Mouse (Mus musculus) embryonic facial prominence, embryonic 15.5 days (tissue): Measurements from ENCODE around the gene Akr7a5. TPM values are rescaled to one million over a fixed set of nuclear protein-coding genes. Genes with fewer than 3 reads are reported as not detected.

Experiments used
- ATAC-seq: fragments of 200-750 bp; cut with Nextera tagmentation; 2 replicates; pipeline ENCODE4 v1.8.0; 2017; ENCODE audit warnings: low read depth, moderate TSS enrichment; ENCODE audit not compliant: insufficient number of reproducible peaks, low FRiP score, low TSS enrichment
- H3K27ac ChIP-seq: fragments of 300-500 bp; sonication (generic); replicated peaks from 2 replicates; pipeline ENCODE4 v1.5.1; 2015; ENCODE audit warnings: mild to moderate bottlenecking, inconsistent platforms
- H3K27me3 ChIP-seq: fragments of 300-500 bp; sonication (generic); 2 replicates; pipeline ENCODE4 v1.6.1; 2015; ENCODE audit warnings: inconsistent platforms
- H3K36me3 ChIP-seq: fragments of 300-500 bp; sonication (generic); 2 replicates; pipeline ENCODE4 v1.6.1; 2015; ENCODE audit warnings: mild to moderate bottlenecking, inconsistent platforms
- H3K4me1 ChIP-seq: fragments of 300-500 bp; sonication (generic); 2 replicates; pipeline ENCODE4 v1.6.1; 2015; ENCODE audit warnings: inconsistent platforms
- H3K4me2 ChIP-seq: fragments of 300-500 bp; sonication (generic); replicated peaks from 2 replicates; pipeline ENCODE4 v1.6.1; 2015; ENCODE audit warnings: mild to moderate bottlenecking, inconsistent platforms
- H3K4me3 ChIP-seq: fragments of 300-500 bp; sonication (generic); replicated peaks from 2 replicates; pipeline ENCODE4 v1.5.1; 2015; ENCODE audit warnings: mild to moderate bottlenecking, inconsistent platforms
- H3K9ac ChIP-seq: fragments of 300-500 bp; sonication (generic); 2 replicates; pipeline ENCODE4 v1.6.1; 2015; ENCODE audit warnings: inconsistent platforms
- H3K9me3 ChIP-seq: fragments of 300-500 bp; sonication (generic); replicated peaks from 2 replicates; pipeline ENCODE4 v1.6.1; 2016; ENCODE audit warnings: inconsistent platforms
- WGBS: fragments of 180-500 bp; shearing (Covaris S2); methylation state at CpG from one replicate; pipeline ENCODE4 v1.1.7; 2015; 5-methylcytosine and 5-hydroxymethylcytosine counted together
- polyA plus RNA-seq: library from polyadenylated mRNA; unstranded; fragments of >200 nt; fragmentation: Nextera tagmentation; extraction: Ambion mirVana; gene quantifications from 2 replicates; pipeline ENCODE4 v1.2.1, GENCODE M21; 2015

Akr7a5 gene
- polyA plus RNA-seq, 1 experiment from 2014 or later = 94.1 TPM

- no peak for ATAC-seq
- Histone ChIP-seq H3K27ac (no peak overlapping the region), H3K36me3 (no peaks in the 10 kb centered on the region), H3K9ac (no peak overlapping the region), H3K4me2 (no peak overlapping the region), H3K27me3 (peaks cover 8% of the 10 kb centered on the region; the same call in 1 of the 2 replicates), H3K9me3 (no peaks in the 10 kb centered on the region), H3K4me3 (no peak overlapping the region), H3K4me1 (peaks cover 4% of the 10 kb centered on the region; the same call in 1 of the 2 replicates)
- 72% methylated on average over 7 of the region's 9 CpGs for WGBS
These were observed 24.2 kb downstream of the Akr7a5 start for GRCm38 (mm10) chr4:139334631-139335295.

GRCm38 (mm10) chr4:139335507-139335906, 25.0 kb downstream of the Akr7a5 start:
- Histone ChIP-seq H3K27me3 (peaks cover 8% of the 10 kb centered on the region; the same call in 1 of the 2 replicates), H3K27ac (no peak overlapping the region), H3K36me3 (no peaks in the 10 kb centered on the region), H3K4me1 (peaks cover 4% of the 10 kb centered on the region; the same call in 1 of the 2 replicates), H3K9me3 (no peaks in the 10 kb centered on the region), H3K4me2 (no peak overlapping the region), H3K4me3 (no peak overlapping the region), H3K9ac (no peak overlapping the region)
- ATAC-seq = no peak
- WGBS = 64% methylated on average over 7 of the region's 7 CpGs

- Histone ChIP-seq H3K4me1 (peaks cover 4% of the 10 kb centered on the region; the same call in 1 of the 2 replicates), H3K4me3 (peak overlapping the region; percentile 21), H3K9ac (no peak overlapping the region), H3K27ac (no peak overlapping the region), H3K4me2 (peak overlapping the region; percentile 41), H3K27me3 (peaks cover 8% of the 10 kb centered on the region; the same call in 1 of the 2 replicates), H3K36me3 (no peaks in the 10 kb centered on the region), H3K9me3 (no peaks in the 10 kb centered on the region)
- WGBS = 19% methylated on average over 24 of the region's 24 CpGs
- no peak; the same call in 1 of the 2 replicates for ATAC-seq
These were observed 26.4 kb downstream of the Akr7a5 start for GRCm38 (mm10) chr4:139336822-139337483.

- H3K36me3 ChIP-seq = no peaks in the 10 kb centered on the region
- no peak overlapping the region for H3K4me2 ChIP-seq
- H3K4me3 ChIP-seq = no peak overlapping the region
- ATAC-seq = no peak
- H3K4me1 ChIP-seq = peaks cover 4% of the 10 kb centered on the region; the same call in 1 of the 2 replicates
- no peak overlapping the region for H3K27ac ChIP-seq
- WGBS = 59% methylated on average over 33 of the region's 33 CpGs
- no peaks in the 10 kb centered on the region for H3K9me3 ChIP-seq
- H3K9ac ChIP-seq = no peak overlapping the region
- H3K27me3 ChIP-seq = peaks cover 8% of the 10 kb centered on the region; the same call in 1 of the 2 replicates
These were observed 27.6 kb downstream of the Akr7a5 start for GRCm38 (mm10) chr4:139338145-139338544.

- no peak overlapping the region for H3K27ac ChIP-seq
- 70% methylated on average over 4 of the region's 4 CpGs for WGBS
- ATAC-seq = no peak
- peaks cover 5% of the 10 kb centered on the region; the same call in 1 of the 2 replicates for H3K27me3 ChIP-seq
- H3K9me3 ChIP-seq = no peaks in the 10 kb centered on the region
- H3K4me3 ChIP-seq = no peak overlapping the region
- peaks cover 4% of the 10 kb centered on the region; the same call in 1 of the 2 replicates for H3K4me1 ChIP-seq
- H3K36me3 ChIP-seq = peaks cover 7% of the 10 kb centered on the region; the same call in 1 of the 2 replicates
- H3K9ac ChIP-seq = no peak overlapping the region
- H3K4me2 ChIP-seq = no peak overlapping the region
These were observed 30.3 kb downstream of the Akr7a5 start for GRCm38 (mm10) chr4:139340835-139341234.

GRCm38 (mm10) chr4:139341556-139342233, 31.2 kb downstream of the Akr7a5 start:
- no peaks in the 10 kb centered on the region for H3K9me3 ChIP-seq
- no peak overlapping the region for H3K27ac ChIP-seq
- peaks cover 3% of the 10 kb centered on the region; the same call in 1 of the 2 replicates for H3K4me1 ChIP-seq
- no peak overlapping the region for H3K4me3 ChIP-seq
- peaks cover 15% of the 10 kb centered on the region for H3K36me3 ChIP-seq
- H3K4me2 ChIP-seq = no peak overlapping the region
- peaks cover 5% of the 10 kb centered on the region; the same call in 1 of the 2 replicates for H3K27me3 ChIP-seq
- WGBS = 77% methylated on average over 7 of the region's 7 CpGs
- no peak overlapping the region for H3K9ac ChIP-seq
- no peak for ATAC-seq

- no peak overlapping the region for H3K4me3 ChIP-seq
- no peak overlapping the region for H3K4me2 ChIP-seq
- 43% methylated on average over 5 of the region's 5 CpGs for WGBS
- H3K9ac ChIP-seq = no peak overlapping the region
- no peak for ATAC-seq
- H3K36me3 ChIP-seq = peaks cover 34% of the 10 kb centered on the region
- H3K4me1 ChIP-seq = no peaks in the 10 kb centered on the region
- no peak overlapping the region for H3K27ac ChIP-seq
- no peaks in the 10 kb centered on the region for H3K9me3 ChIP-seq
- H3K27me3 ChIP-seq = no peaks in the 10 kb centered on the region
These were observed 33.2 kb downstream of the Akr7a5 start for GRCm38 (mm10) chr4:139343718-139344117.

GRCm38 (mm10) chr4:139345416-139346019, 35.0 kb downstream of the Akr7a5 start:
- peaks cover 47% of the 10 kb centered on the region for H3K36me3 ChIP-seq
- H3K9me3 ChIP-seq = no peaks in the 10 kb centered on the region
- no peaks in the 10 kb centered on the region for H3K27me3 ChIP-seq
- no peak for ATAC-seq
- no peak overlapping the region for H3K9ac ChIP-seq
- no peak overlapping the region for H3K27ac ChIP-seq
- no peaks in the 10 kb centered on the region for H3K4me1 ChIP-seq
- 74% methylated on average over 23 of the region's 23 CpGs for WGBS
- H3K4me2 ChIP-seq = no peak overlapping the region
- H3K4me3 ChIP-seq = no peak overlapping the region

- peaks cover 48% of the 10 kb centered on the region for H3K36me3 ChIP-seq
- peak within 1 kb of the TSS; percentile 90 for H3K4me3 ChIP-seq
- H3K4me2 ChIP-seq = peak within 1 kb of the TSS; percentile 86
- peaks cover 18% of the 10 kb centered on the region for H3K4me1 ChIP-seq
- peak within 1 kb of the TSS; percentile 94 for H3K9ac ChIP-seq
- H3K9me3 ChIP-seq = no peaks in the 10 kb centered on the region
- WGBS = under 1% methylated on average over 64 of the region's 64 CpGs
- ATAC-seq = peak; percentile 90
- H3K27ac ChIP-seq = peak within 1 kb of the TSS; percentile 94
- H3K27me3 ChIP-seq = no peaks in the 10 kb centered on the region
These were observed 41.6 kb downstream of the Akr7a5 start, which contains the start of the genes Mrto4, Emc1 and Ubr4 for GRCm38 (mm10) chr4:139351931-139352711. Gene Mrto4 (minus strand): TSS chr4:139352576. Gene Emc1 (plus strand): TSS chr4:139352587. Gene Ubr4 (plus strand): TSS chr4:139352609.

GRCm38 (mm10) chr4:139352832-139353231, 42.3 kb downstream of the Akr7a5 start:
- H3K4me1 ChIP-seq = peaks cover 18% of the 10 kb centered on the region
- H3K36me3 ChIP-seq = peaks cover 49% of the 10 kb centered on the region
- no peaks in the 10 kb centered on the region for H3K27me3 ChIP-seq
- WGBS = under 1% methylated on average over 7 of the region's 7 CpGs
- H3K4me2 ChIP-seq = peak overlapping the region; percentile 86
- H3K9ac ChIP-seq = peak overlapping the region; percentile 94
- H3K9me3 ChIP-seq = no peaks in the 10 kb centered on the region
- no peak for ATAC-seq
- H3K27ac ChIP-seq = peak overlapping the region; percentile 94
- H3K4me3 ChIP-seq = peak overlapping the region; percentile 90
